Mouse (Mus musculus): Measurements from ENCODE around the gene Rinl. TPM values are rescaled to one million over a fixed set of nuclear protein-coding genes. Genes with fewer than 3 reads are reported as not detected.

Gene Rinl
- polyA plus RNA-seq, 1 experiment from 2014 or later = 5.6 TPM

GRCm38 (mm10) chr7:28774164-28774563, 14.6 kb upstream of the Rinl start:
- Histone ChIP-seq H3K9me3 (ENCODE audit: control insufficient read depth, low read length) (no peaks in the 10 kb centered on the region), H3K27me3 (ENCODE audit: control insufficient read depth, insufficient read depth, low read length) (no peaks in the 10 kb centered on the region), H3K27ac (ENCODE audit: low read depth, low read length) (no peak overlapping the region), H3K4me1 (ENCODE audit: control insufficient read depth, insufficient read depth, low read length) (no peaks in the 10 kb centered on the region), H3K4me2 (replicated peaks; ENCODE audit: low read depth, low read length) (no peak overlapping the region), H3K36me3 (ENCODE audit: control insufficient read depth, insufficient read depth, low read length) (no peaks in the 10 kb centered on the region), H3K4me3 (ENCODE audit: low read length) (no peak overlapping the region), H3K9ac (ENCODE audit: low read depth, low read length) (peak overlapping the region; percentile 14; the same call in 1 of the 2 replicates)
- no peak for ATAC-seq (ENCODE audit: low FRiP score, low TSS enrichment)
- WGBS = 74% methylated on average over 12 of the region's 12 CpGs

DNA sequence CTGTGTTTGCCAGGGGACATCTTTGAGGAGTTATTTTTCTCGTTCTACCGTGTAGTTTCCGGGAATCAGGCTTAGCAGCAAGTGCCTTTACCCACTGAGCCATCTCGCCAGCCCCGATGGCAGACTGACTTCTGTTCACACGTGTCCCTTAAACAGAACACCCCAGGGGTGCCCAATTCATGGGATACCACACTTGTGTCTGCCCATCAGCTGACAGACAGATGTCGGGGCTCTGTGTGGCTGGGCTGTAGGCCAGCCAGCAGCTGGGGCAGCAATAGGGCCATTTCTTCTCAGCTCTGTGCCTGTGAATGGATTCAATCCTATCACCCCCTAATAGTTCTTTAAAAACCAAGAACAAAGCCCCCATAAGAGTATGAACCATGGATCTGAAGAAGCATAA, 13.6 kb upstream of the Rinl start:
- H3K9ac ChIP-seq (ENCODE audit: low read depth, low read length) = no peak overlapping the region
- H3K4me1 ChIP-seq (ENCODE audit: control insufficient read depth, insufficient read depth, low read length) = peaks cover under 1% of the 10 kb centered on the region
- no peaks in the 10 kb centered on the region for H3K27me3 ChIP-seq (ENCODE audit: control insufficient read depth, insufficient read depth, low read length)
- no peaks in the 10 kb centered on the region for H3K36me3 ChIP-seq (ENCODE audit: control insufficient read depth, insufficient read depth, low read length)
- no peaks in the 10 kb centered on the region for H3K9me3 ChIP-seq (ENCODE audit: control insufficient read depth, low read length)
- H3K4me3 ChIP-seq (ENCODE audit: low read length) = no peak overlapping the region
- 90% methylated on average over 7 of the region's 7 CpGs for WGBS
- H3K4me2 ChIP-seq (replicated peaks; ENCODE audit: low read depth, low read length) = no peak overlapping the region
- no peak for ATAC-seq (ENCODE audit: low FRiP score, low TSS enrichment)
- no peak overlapping the region for H3K27ac ChIP-seq (ENCODE audit: low read depth, low read length)

DNA sequence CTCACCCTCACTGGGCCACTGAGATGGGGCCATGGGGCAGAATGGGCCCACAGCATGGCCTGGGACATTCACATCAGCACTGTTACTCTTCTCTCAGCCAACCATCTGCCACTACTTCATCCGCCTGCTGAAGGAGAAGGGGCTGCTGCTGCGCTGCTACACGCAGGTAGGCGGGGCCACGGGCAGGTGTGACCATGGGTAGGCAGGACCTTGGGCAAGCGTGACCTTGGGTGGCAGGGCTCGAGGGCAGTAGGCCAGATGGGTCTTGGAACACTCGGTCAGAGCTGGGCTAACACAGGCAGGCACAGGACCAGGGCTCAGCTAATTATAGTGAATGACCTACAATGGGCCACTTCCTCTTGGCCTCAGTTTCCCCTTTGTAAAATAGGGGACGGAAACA, 9.9 kb upstream of the Rinl start:
- no peak overlapping the region for H3K4me2 ChIP-seq (replicated peaks; ENCODE audit: low read depth, low read length)
- H3K4me3 ChIP-seq (ENCODE audit: low read length) = no peak overlapping the region
- H3K9ac ChIP-seq (ENCODE audit: low read depth, low read length) = no peak overlapping the region
- no peaks in the 10 kb centered on the region for H3K9me3 ChIP-seq (ENCODE audit: control insufficient read depth, low read length)
- H3K27ac ChIP-seq (ENCODE audit: low read depth, low read length) = no peak overlapping the region
- H3K36me3 ChIP-seq (ENCODE audit: control insufficient read depth, insufficient read depth, low read length) = peaks cover 3% of the 10 kb centered on the region; the same call in 1 of the 2 replicates
- no peaks in the 10 kb centered on the region for H3K27me3 ChIP-seq (ENCODE audit: control insufficient read depth, insufficient read depth, low read length)
- no peak for ATAC-seq (ENCODE audit: low FRiP score, low TSS enrichment)
- WGBS = 86% methylated on average over 9 of the region's 9 CpGs
- peaks cover 6% of the 10 kb centered on the region for H3K4me1 ChIP-seq (ENCODE audit: control insufficient read depth, insufficient read depth, low read length)

DNA sequence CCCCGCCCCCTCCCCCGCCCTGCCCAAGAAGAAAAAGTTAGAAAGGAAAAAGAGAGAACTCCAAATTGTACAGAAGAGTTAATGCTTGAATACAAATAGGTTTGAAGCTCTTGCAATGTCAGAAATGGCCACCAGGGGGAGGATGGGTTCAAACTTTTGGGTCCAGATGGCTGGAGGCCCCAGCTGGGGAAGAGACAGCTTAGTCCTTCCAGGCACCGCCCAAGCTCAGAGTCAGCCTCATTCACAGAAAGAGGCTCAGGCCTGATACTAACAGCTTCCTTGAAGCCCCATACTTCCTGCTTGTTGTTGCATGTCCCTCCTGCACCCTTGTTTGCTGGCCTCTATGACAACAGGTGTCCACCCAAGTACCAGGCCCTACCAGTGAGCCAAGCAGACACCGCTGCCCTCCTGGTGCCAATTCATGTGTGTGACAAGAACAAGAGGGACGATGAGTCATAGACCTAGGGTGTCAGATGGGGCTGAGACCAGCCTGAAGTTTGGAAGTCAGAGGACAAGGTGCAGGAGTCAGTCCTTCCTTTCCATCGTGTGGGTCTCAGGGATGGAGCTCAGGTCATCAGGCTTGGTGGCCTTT, 8.6 kb upstream of the Rinl start:
- H3K4me2 ChIP-seq (replicated peaks; ENCODE audit: low read depth, low read length) = no peak overlapping the region
- no peak overlapping the region for H3K9ac ChIP-seq (ENCODE audit: low read depth, low read length)
- ATAC-seq (ENCODE audit: low FRiP score, low TSS enrichment) = peak; percentile 58; the same call in 1 of the 2 replicates
- peaks cover 3% of the 10 kb centered on the region; the same call in 1 of the 2 replicates for H3K36me3 ChIP-seq (ENCODE audit: control insufficient read depth, insufficient read depth, low read length)
- WGBS = 48% methylated on average over 6 of the region's 6 CpGs
- no peaks in the 10 kb centered on the region for H3K9me3 ChIP-seq (ENCODE audit: control insufficient read depth, low read length)
- peaks cover 6% of the 10 kb centered on the region for H3K4me1 ChIP-seq (ENCODE audit: control insufficient read depth, insufficient read depth, low read length)
- no peaks in the 10 kb centered on the region for H3K27me3 ChIP-seq (ENCODE audit: control insufficient read depth, insufficient read depth, low read length)
- H3K27ac ChIP-seq (ENCODE audit: low read depth, low read length) = no peak overlapping the region
- H3K4me3 ChIP-seq (ENCODE audit: low read length) = no peak overlapping the region

DNA sequence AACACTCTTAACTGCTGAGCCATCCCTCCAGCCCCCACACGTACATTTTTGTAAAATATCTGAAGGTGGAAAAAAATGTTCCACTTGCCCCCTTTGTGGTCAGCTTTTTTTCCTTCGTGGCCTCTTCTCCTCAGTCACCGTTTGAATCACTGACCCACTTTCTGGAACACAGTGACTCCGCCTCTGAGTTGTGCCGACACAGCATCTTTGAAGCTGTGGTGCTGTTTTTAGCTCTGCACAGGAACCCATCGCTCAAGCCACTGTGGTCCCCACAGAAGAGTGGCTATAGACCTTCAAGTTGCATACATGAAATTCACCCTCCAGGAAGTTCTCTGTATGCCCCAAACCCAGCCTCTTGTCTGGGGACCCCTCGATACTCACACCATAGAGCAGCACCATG, 7.9 kb upstream of the Rinl start:
- Histone ChIP-seq H3K9me3 (ENCODE audit: control insufficient read depth, low read length) (no peaks in the 10 kb centered on the region), H3K9ac (ENCODE audit: low read depth, low read length) (no peak overlapping the region), H3K4me1 (ENCODE audit: control insufficient read depth, insufficient read depth, low read length) (peaks cover 6% of the 10 kb centered on the region), H3K4me3 (ENCODE audit: low read length) (no peak overlapping the region), H3K36me3 (ENCODE audit: control insufficient read depth, insufficient read depth, low read length) (peaks cover 3% of the 10 kb centered on the region; the same call in 1 of the 2 replicates), H3K4me2 (replicated peaks; ENCODE audit: low read depth, low read length) (no peak overlapping the region), H3K27ac (ENCODE audit: low read depth, low read length) (no peak overlapping the region), H3K27me3 (ENCODE audit: control insufficient read depth, insufficient read depth, low read length) (no peaks in the 10 kb centered on the region)
- WGBS = 77% methylated on average over 7 of the region's 7 CpGs
- no peak for ATAC-seq (ENCODE audit: low FRiP score, low TSS enrichment)

GRCm38 (mm10) chr7:28781261-28781663, 7.5 kb upstream of the Rinl start:
- peaks cover 3% of the 10 kb centered on the region; the same call in 1 of the 2 replicates for H3K36me3 ChIP-seq (ENCODE audit: control insufficient read depth, insufficient read depth, low read length)
- no peak overlapping the region for H3K9ac ChIP-seq (ENCODE audit: low read depth, low read length)
- WGBS = 90% methylated on average over 8 of the region's 8 CpGs
- no peaks in the 10 kb centered on the region for H3K9me3 ChIP-seq (ENCODE audit: control insufficient read depth, low read length)
- H3K4me1 ChIP-seq (ENCODE audit: control insufficient read depth, insufficient read depth, low read length) = peaks cover 6% of the 10 kb centered on the region
- no peak overlapping the region for H3K4me3 ChIP-seq (ENCODE audit: low read length)
- no peak for ATAC-seq (ENCODE audit: low FRiP score, low TSS enrichment)
- H3K4me2 ChIP-seq (replicated peaks; ENCODE audit: low read depth, low read length) = no peak overlapping the region
- no peaks in the 10 kb centered on the region for H3K27me3 ChIP-seq (ENCODE audit: control insufficient read depth, insufficient read depth, low read length)
- no peak overlapping the region for H3K27ac ChIP-seq (ENCODE audit: low read depth, low read length)

- no peak overlapping the region for H3K4me3 ChIP-seq (ENCODE audit: low read length)
- WGBS = 77% methylated on average over 5 of the region's 5 CpGs
Measured at GRCm38 (mm10) chr7:28785161-28785560, 3.6 kb upstream of the Rinl start.

GRCm38 (mm10) chr7:28787884-28788283, 885 bp upstream of the Rinl start:
- Histone ChIP-seq H3K4me2 (replicated peaks; ENCODE audit: low read depth, low read length) (no peak overlapping the region), H3K27me3 (ENCODE audit: control insufficient read depth, insufficient read depth, low read length) (no peaks in the 10 kb centered on the region), H3K36me3 (ENCODE audit: control insufficient read depth, insufficient read depth, low read length) (peaks cover under 1% of the 10 kb centered on the region; the same call in 1 of the 2 replicates), H3K4me1 (ENCODE audit: control insufficient read depth, insufficient read depth, low read length) (peaks cover 16% of the 10 kb centered on the region), H3K27ac (ENCODE audit: low read depth, low read length) (no peak overlapping the region), H3K9ac (ENCODE audit: low read depth, low read length) (no peak overlapping the region), H3K9me3 (ENCODE audit: control insufficient read depth, low read length) (no peaks in the 10 kb centered on the region), H3K4me3 (ENCODE audit: low read length) (no peak overlapping the region)
- no peak for ATAC-seq (ENCODE audit: low FRiP score, low TSS enrichment)
- 95% methylated on average over 8 of the region's 9 CpGs for WGBS

More at GRCm38 (mm10) chr7:28785161-28785560, 3.6 kb upstream of the Rinl start:
- Histone ChIP-seq H3K4me2 (replicated peaks; ENCODE audit: low read depth, low read length) (no peak overlapping the region), H3K4me1 (ENCODE audit: control insufficient read depth, insufficient read depth, low read length) (peaks cover 21% of the 10 kb centered on the region), H3K36me3 (ENCODE audit: control insufficient read depth, insufficient read depth, low read length) (peaks cover 3% of the 10 kb centered on the region; the same call in 1 of the 2 replicates), H3K27ac (ENCODE audit: low read depth, low read length) (no peak overlapping the region), H3K27me3 (ENCODE audit: control insufficient read depth, insufficient read depth, low read length) (no peaks in the 10 kb centered on the region), H3K9me3 (ENCODE audit: control insufficient read depth, low read length) (no peaks in the 10 kb centered on the region), H3K9ac (ENCODE audit: low read depth, low read length) (no peak overlapping the region)
- ATAC-seq (ENCODE audit: low FRiP score, low TSS enrichment) = no peak

- no peaks in the 10 kb centered on the region; the same call in 1 of the 2 replicates for H3K36me3 ChIP-seq (ENCODE audit: control insufficient read depth, insufficient read depth, low read length)
- no peak overlapping the region for H3K4me2 ChIP-seq (replicated peaks; ENCODE audit: low read depth, low read length)
- no peak for ATAC-seq (ENCODE audit: low FRiP score, low TSS enrichment)
- H3K9ac ChIP-seq (ENCODE audit: low read depth, low read length) = no peak overlapping the region
- peak overlapping the region; percentile 47; the same call in 1 of the 2 replicates for H3K27ac ChIP-seq (ENCODE audit: low read depth, low read length)
- no peaks in the 10 kb centered on the region for H3K9me3 ChIP-seq (ENCODE audit: control insufficient read depth, low read length)
- H3K4me1 ChIP-seq (ENCODE audit: control insufficient read depth, insufficient read depth, low read length) = peaks cover 16% of the 10 kb centered on the region
- H3K4me3 ChIP-seq (ENCODE audit: low read length) = no peak overlapping the region
- H3K27me3 ChIP-seq (ENCODE audit: control insufficient read depth, insufficient read depth, low read length) = no peaks in the 10 kb centered on the region
- WGBS = 53% methylated on average over 3 of the region's 3 CpGs
Measured at GRCm38 (mm10) chr7:28789235-28789634, 466 bp downstream of the Rinl start.
